16 mouse cellular contexts compared by ENCODE assay signal in the genomic region with DNA sequence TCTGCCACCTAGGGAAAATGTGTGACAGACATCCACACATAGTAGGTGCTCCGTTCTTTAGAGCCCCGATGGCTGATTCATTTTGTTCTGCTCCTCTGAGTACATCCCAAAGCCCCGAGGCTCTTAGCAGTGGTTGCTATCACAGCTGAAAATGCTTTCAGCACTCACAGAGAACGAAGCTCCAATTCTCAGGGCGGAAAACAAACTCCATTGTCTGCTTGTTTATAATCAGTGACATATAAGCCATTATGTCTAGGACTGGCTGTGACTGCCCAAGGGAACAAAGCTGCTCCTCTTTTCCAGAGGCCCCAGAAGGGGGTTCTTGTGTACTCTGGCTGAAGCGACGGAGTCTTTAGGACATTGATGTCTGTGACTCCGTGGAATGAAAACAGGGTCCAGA. TPM values are rescaled to one million over a fixed set of nuclear protein-coding genes. Genes with fewer than 3 reads are reported as not detected.
DNase-seq lines count a peak whose midpoint lies in the region; ATAC-seq and TF ChIP-seq lines count a peak whose summit lies in the region.
"Had no signal": no experiment of that assay in that cellular context is flagged by ENCODE, and none has a peak within 500 bp of the region (broad histone marks: within the 10 kb centered on the region; RNA-seq: fewer than 3 reads in every experiment).

No protein-coding gene starts in this region.

- H3K4me1 ChIP-seq in neural tube, embryonic 11.5 days (ENCODE audit: control insufficient read depth, insufficient read depth, low read length): 0 out of 2 replicates have a peak, but pooled peaks cover 3% of the 10 kb centered on the region
- H3K4me1 ChIP-seq in neural tube, embryonic 15.5 days: peaks cover 9% of the 10 kb centered on the region; the same call in 1 of the 2 replicates
- H3K4me1 ChIP-seq in hindbrain, postnatal 0 days (ENCODE audit: insufficient read depth, low read length): no peaks in the 10 kb centered on the region
- H3K4me1 ChIP-seq: intestine, embryonic 15.5 days; liver, embryonic 15.5 days had no signal

- H3K27ac ChIP-seq in neural tube, embryonic 11.5 days (ENCODE audit: low read depth, low read length): no peak overlapping the region
- H3K27ac ChIP-seq in neural tube, embryonic 15.5 days (replicated peaks): no peak overlapping the region
- H3K27ac ChIP-seq in hindbrain, postnatal 0 days: no peak overlapping the region
- no peak overlapping the region for H3K27ac ChIP-seq in gastrocnemius, adult 2 months
- H3K27ac ChIP-seq: intestine, embryonic 15.5 days; liver, embryonic 15.5 days had no signal

- H3K4me2 ChIP-seq in neural tube, embryonic 11.5 days (ENCODE audit: low read depth): no peak overlapping the region
- H3K4me2 ChIP-seq in neural tube, embryonic 15.5 days: no peak overlapping the region
- H3K4me2 ChIP-seq in hindbrain, postnatal 0 days (ENCODE audit: low read depth, low read length): no peak overlapping the region
- H3K4me2 ChIP-seq: intestine, embryonic 15.5 days; liver, embryonic 15.5 days had no signal

- no peaks in the 10 kb centered on the region for H3K36me3 ChIP-seq in neural tube, embryonic 11.5 days (ENCODE audit: control insufficient read depth, insufficient read depth, low read length)
- no peaks in the 10 kb centered on the region for H3K36me3 ChIP-seq in neural tube, embryonic 15.5 days
- H3K36me3 ChIP-seq in hindbrain, postnatal 0 days (ENCODE audit: insufficient read depth, low read length): no peaks in the 10 kb centered on the region
- H3K36me3 ChIP-seq: intestine, embryonic 15.5 days; liver, embryonic 15.5 days had no signal

- intact Hi-C loops in gastrocnemius, adult 2 months (cut with DNase I): no loop called here

- TF ChIP-seq CTCF in hindbrain, postnatal 0 days (IDR thresholded peaks at IDR 0.05; ENCODE audit: low read depth): no peak
- TF ChIP-seq CTCF in gastrocnemius, adult 2 months (IDR thresholded peaks at IDR 0.05): no peak

- WGBS in neural tube, embryonic 11.5 days: 32% methylated on average over 8 of the region's 8 CpGs
- WGBS in neural tube, embryonic 15.5 days: 16% methylated on average over 8 of the region's 8 CpGs
- WGBS in hindbrain, postnatal 0 days: 24% methylated on average over 8 of the region's 8 CpGs

- H3K9me3 ChIP-seq in neural tube, embryonic 11.5 days (ENCODE audit: control insufficient read depth, low read length): no peaks in the 10 kb centered on the region
- H3K9me3 ChIP-seq in neural tube, embryonic 15.5 days (replicated peaks): no peaks in the 10 kb centered on the region
- no peaks in the 10 kb centered on the region for H3K9me3 ChIP-seq in hindbrain, postnatal 0 days (ENCODE audit: low read length)
- H3K9me3 ChIP-seq: intestine, embryonic 15.5 days; liver, embryonic 15.5 days had no signal

- ATAC-seq in neural tube, embryonic 11.5 days (ENCODE audit: insufficient read depth, low FRiP score, low TSS enrichment): no peak
- no peak for ATAC-seq in neural tube, embryonic 15.5 days (ENCODE audit: low FRiP score)
- ATAC-seq in hindbrain, postnatal 0 days: peak; percentile 68; the same call in 1 of the 2 replicates
- ATAC-seq: activated CD4-positive, CD25-positive, alpha-beta regulatory T cell, adult 4 months; intestine, embryonic 15.5 days; midbrain, embryonic 16.5 days had no signal

- no peaks in the 10 kb centered on the region for H3K27me3 ChIP-seq in neural tube, embryonic 11.5 days (ENCODE audit: control insufficient read depth, insufficient read depth, low read length)
- H3K27me3 ChIP-seq in neural tube, embryonic 15.5 days (replicated peaks): no peaks in the 10 kb centered on the region; the same call in 1 of the 2 replicates
- no peaks in the 10 kb centered on the region for H3K27me3 ChIP-seq in hindbrain, postnatal 0 days (ENCODE audit: insufficient read depth, low read length)
- H3K27me3 ChIP-seq: intestine, embryonic 15.5 days; liver, embryonic 15.5 days had no signal

- H3K9ac ChIP-seq in neural tube, embryonic 11.5 days (ENCODE audit: low read length): no peak overlapping the region
- no peak overlapping the region for H3K9ac ChIP-seq in neural tube, embryonic 15.5 days (replicated peaks)
- no peak overlapping the region for H3K9ac ChIP-seq in hindbrain, postnatal 0 days (replicated peaks; ENCODE audit: low read length)
- H3K9ac ChIP-seq: intestine, embryonic 15.5 days; liver, embryonic 15.5 days had no signal

- DNase-seq in layer of hippocampus, adult 11-12 months (ENCODE audit: low spot score): peak; percentile 52
- DNase-seq in layer of hippocampus, postnatal 36 days: no peak
- DNase-seq in neural tube, embryonic 11.5 days (ENCODE audit: low spot score): peak; percentile 23
- peak; percentile 11 for DNase-seq in hindbrain, postnatal 0 days (ENCODE audit: low spot score)
- peak; percentile 3 for DNase-seq in retina, postnatal 7 days (ENCODE audit: low read depth, low spot score)
- no peak for DNase-seq in gastrocnemius, adult 2 months
- DNase-seq: adrenal gland, postnatal 36 days; heart, postnatal 14 days; kidney, postnatal 10 days; right cerebral cortex, postnatal 4 days; thymus, postnatal 4 days had no signal

- H3K4me3 ChIP-seq in neural tube, embryonic 11.5 days (ENCODE audit: low read depth, low read length): no peak overlapping the region
- no peak overlapping the region for H3K4me3 ChIP-seq in neural tube, embryonic 15.5 days (replicated peaks)
- H3K4me3 ChIP-seq in hindbrain, postnatal 0 days (ENCODE audit: low read length): no peak overlapping the region
- H3K4me3 ChIP-seq in gastrocnemius, adult 2 months: no peak overlapping the region
- H3K4me3 ChIP-seq: intestine, embryonic 15.5 days; liver, embryonic 15.5 days had no signal

RNA-seq across cellular contexts. Expression of a gene that starts 24.9 kb away (rescaled TPM):
- 1 to 10 TPM; 4.7 to 5.0 TPM for total RNA-seq in layer of hippocampus, postnatal 36 days (2021)
- polyA plus RNA-seq in neural tube, embryonic 11.5 days (2014; fragmentation: Nextera tagmentation; extraction: Ambion mirVana): 3.5 and 4.0 TPM in 2 replicates
- 2.1 and 3.7 TPM in 2 replicates for polyA plus RNA-seq in neural tube, embryonic 15.5 days (2015; fragmentation: Nextera tagmentation; extraction: Ambion mirVana)
- 1.8 and 2.6 TPM in 2 replicates for total RNA-seq in hindbrain, postnatal 0 days (2014; rRNA removed)
- 1.5 and 2.2 TPM in 2 replicates for polyA plus RNA-seq in hindbrain, postnatal 0 days (2015; fragmentation: Nextera tagmentation; extraction: Ambion mirVana)
- not detected for total RNA-seq in gastrocnemius, adult 2 months (2021)
- polyA plus RNA-seq: activated CD4-positive, CD25-positive, alpha-beta regulatory T cell, adult 4 months had no signal

RNA-seq across cellular contexts. Expression of a gene that starts 25.9 kb away (rescaled TPM):
- total RNA-seq in layer of hippocampus, postnatal 36 days (2021): 10 to 100 TPM; 54.7 to 69.8 TPM
- 5.3 TPM in 2 replicates for polyA plus RNA-seq in neural tube, embryonic 11.5 days (2014; fragmentation: Nextera tagmentation; extraction: Ambion mirVana)
- 4.0 and 4.8 TPM in 2 replicates for polyA plus RNA-seq in neural tube, embryonic 15.5 days (2015; fragmentation: Nextera tagmentation; extraction: Ambion mirVana)
- 12.9 and 24.5 TPM in 2 replicates for total RNA-seq in hindbrain, postnatal 0 days (2014; rRNA removed)
- polyA plus RNA-seq in hindbrain, postnatal 0 days (2015; fragmentation: Nextera tagmentation; extraction: Ambion mirVana): 2.2 and 3.2 TPM in 2 replicates
- 1 to 10 TPM; 3.0 to 6.0 TPM for total RNA-seq in gastrocnemius, adult 2 months (2021)

Comparison
In these comparisons a context has a peak if more than half of its experiments do, and no peak if none do; other contexts are left out.
1. DNase-seq: peak in layer of hippocampus, adult 11-12 months (single experiment), neural tube, embryonic 11.5 days (single experiment), hindbrain, postnatal 0 days (single experiment) and retina, postnatal 7 days (single experiment); none in layer of hippocampus, postnatal 36 days (0 of 2) and gastrocnemius, adult 2 months (single experiment).